Mouse (Mus musculus) bone marrow, adult 2 months (tissue): ENCODE measurements around the gene Tmprss5.

Source experiments
- CTCF ChIP-seq: fragments of 200-500 bp; IDR thresholded peaks from 2 replicates; pipeline ENCODE4 v1.5.1; 2011; ENCODE audit warnings: low read length, control low read depth; ENCODE audit not compliant: control insufficient read depth, insufficient read depth
- POLR2A ChIP-seq: fragments of 200-500 bp; IDR thresholded peaks from 2 replicates; pipeline ENCODE4 v1.6.1; 2011; ENCODE audit warnings: low read depth, mild to moderate bottlenecking, control low read depth, low read length, borderline replicate concordance; ENCODE audit not compliant: control insufficient read depth

GRCm38 (mm10) chr9:49087317-49087716 is 6.3 kb downstream of the Tmprss5 start:
- TF ChIP-seq CTCF: no peak
- no peak for TF ChIP-seq POLR2A
